Mouse (Mus musculus) MEL (cell line): ENCODE results near the gene Mtmr11.

Source experiments
- CTCF ChIP-seq, 3 experiments: IDR thresholded peaks in 2 of 3; conservative IDR thresholded peaks in 1 of 3; 2 replicates each; pipeline ENCODE4 v1.5.1; 2011 to 2012; ENCODE audit warnings: low read length in 3 of 3, low read depth in 2 of 3, mild to moderate bottlenecking in 2 of 3, improper control_type of control experiment in 1 of 3, inconsistent platforms in 1 of 3, mixed read lengths in 1 of 3, moderate library complexity in 1 of 3; ENCODE audit not compliant: control insufficient read depth in 1 of 3, insufficient read depth in 1 of 3, poor library complexity in 1 of 3, severe bottlenecking in 1 of 3
- EP300 ChIP-seq, 2 experiments: IDR thresholded peaks; 2 replicates each; pipeline ENCODE4 v1.6.1; 2011; ENCODE audit warnings: improper control_type of control experiment in 2 of 2, low read length in 2 of 2, low read depth in 1 of 2, mild to moderate bottlenecking in 1 of 2
- POLR2A ChIP-seq, 2 experiments: IDR thresholded peaks; 2 replicates each; pipeline ENCODE4 v1.6.1; 2011 to 2012; ENCODE audit warnings: low read length in 2 of 2, mild to moderate bottlenecking in 2 of 2, control low read depth in 1 of 2, improper control_type of control experiment in 1 of 2, low read depth in 1 of 2, moderate library complexity in 1 of 2; ENCODE audit not compliant: control insufficient read depth in 1 of 2, insufficient read depth in 1 of 2, poor library complexity in 1 of 2

- TF ChIP-seq CTCF (IDR thresholded peaks at IDR 0.05 in 2 of 3, conservative IDR thresholded peaks at IDR 0.05 in 1 of 3; ENCODE audit: control insufficient read depth in 1 of 3, insufficient read depth in 1 of 3, low read depth in 2 of 3, low read length in 3 of 3, poor library complexity in 1 of 3, severe bottlenecking in 1 of 3) (no peak), EP300 (IDR thresholded peaks at IDR 0.05; ENCODE audit: low read depth in 1 of 2, low read length in 2 of 2) (no peak), POLR2A (IDR thresholded peaks at IDR 0.05; ENCODE audit: control insufficient read depth in 1 of 2, insufficient read depth in 1 of 2, low read depth in 1 of 2, low read length in 2 of 2, poor library complexity in 1 of 2) (no peak)
Observed at GRCm38 (mm10) chr3:96113251-96113650, 48.6 kb upstream of the Mtmr11 start.
